Mouse (Mus musculus): ENCODE measurements around the gene Zfp324.
"Not testable (repeated sequence)": the region's sequence is repeated elsewhere in the genome, so short reads cannot be mapped to it uniquely, and the experiment has no call there.

Gene Zfp324

DNA sequence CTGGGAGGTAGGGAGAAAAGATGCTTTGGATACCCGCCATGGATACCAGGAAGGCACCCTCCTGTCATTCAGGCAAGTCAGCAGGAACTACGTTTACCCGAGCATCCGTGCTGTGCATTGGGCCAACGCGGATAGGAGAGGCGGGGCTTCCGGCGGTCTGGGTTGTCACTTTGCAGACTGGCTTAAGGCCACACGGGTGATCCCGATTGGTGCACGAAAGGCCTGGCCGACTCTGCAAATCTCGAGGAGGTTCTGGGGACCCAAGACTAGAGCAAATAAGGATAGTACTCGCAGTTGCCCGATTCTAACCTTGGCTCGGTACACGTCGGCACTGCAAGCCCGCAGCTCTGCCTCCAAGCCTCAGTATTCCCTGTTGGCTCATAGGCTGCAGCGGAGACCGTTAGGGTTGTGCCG lies at the start of gene Zfp324:
Gene Zfp324 (plus strand): TSS at position 161 of the 414 bp plus-strand sequence.
- DNase-seq (ENCODE audit: low spot score in 2 of 2): peak; percentile 87 to 91

DNA sequence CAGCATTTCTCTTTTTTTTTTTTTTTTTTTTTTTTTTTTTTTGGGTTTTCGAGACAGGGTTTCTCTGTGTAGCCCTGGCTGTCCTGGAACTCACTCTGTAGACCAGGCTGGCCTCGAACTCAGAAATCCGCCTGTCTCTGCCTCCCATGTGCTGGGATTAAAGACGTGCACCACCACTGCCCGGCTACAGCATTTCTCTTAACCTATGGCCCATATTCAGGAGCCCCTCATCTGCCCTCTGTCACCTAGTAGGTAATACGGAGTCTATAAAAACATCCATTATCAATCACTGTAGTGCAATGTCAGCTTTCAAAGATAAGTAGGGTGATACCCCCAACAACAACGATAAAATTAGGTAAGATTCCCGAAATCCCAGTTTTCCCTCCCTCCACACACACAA lies 45.1 kb upstream of the Zfp324 start:
- DNase-seq (ENCODE audit: low spot score in 2 of 2): not testable (repeated sequence)

DNA sequence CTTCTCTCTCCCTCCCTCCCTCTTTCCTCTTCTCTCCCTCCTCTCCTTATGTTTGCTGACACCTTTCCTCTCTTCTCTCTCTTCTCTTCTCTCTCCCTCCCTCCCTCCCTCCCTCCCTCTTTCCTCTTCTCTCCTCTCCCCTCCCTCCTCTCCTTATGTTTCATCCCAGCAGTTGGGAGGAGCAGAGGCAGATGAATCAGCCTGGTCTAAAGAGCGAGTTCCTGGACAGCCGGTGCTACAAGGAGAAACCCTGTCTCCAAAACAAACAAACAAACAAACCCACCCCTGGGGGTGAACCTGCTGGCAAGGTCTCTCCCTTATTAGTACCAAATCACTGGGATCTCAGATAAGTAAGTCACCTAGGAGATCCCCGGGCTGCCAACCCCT lies 44.3 kb upstream of the Zfp324 start:
- DNase-seq (ENCODE audit: low spot score in 2 of 2): no peak

DNA sequence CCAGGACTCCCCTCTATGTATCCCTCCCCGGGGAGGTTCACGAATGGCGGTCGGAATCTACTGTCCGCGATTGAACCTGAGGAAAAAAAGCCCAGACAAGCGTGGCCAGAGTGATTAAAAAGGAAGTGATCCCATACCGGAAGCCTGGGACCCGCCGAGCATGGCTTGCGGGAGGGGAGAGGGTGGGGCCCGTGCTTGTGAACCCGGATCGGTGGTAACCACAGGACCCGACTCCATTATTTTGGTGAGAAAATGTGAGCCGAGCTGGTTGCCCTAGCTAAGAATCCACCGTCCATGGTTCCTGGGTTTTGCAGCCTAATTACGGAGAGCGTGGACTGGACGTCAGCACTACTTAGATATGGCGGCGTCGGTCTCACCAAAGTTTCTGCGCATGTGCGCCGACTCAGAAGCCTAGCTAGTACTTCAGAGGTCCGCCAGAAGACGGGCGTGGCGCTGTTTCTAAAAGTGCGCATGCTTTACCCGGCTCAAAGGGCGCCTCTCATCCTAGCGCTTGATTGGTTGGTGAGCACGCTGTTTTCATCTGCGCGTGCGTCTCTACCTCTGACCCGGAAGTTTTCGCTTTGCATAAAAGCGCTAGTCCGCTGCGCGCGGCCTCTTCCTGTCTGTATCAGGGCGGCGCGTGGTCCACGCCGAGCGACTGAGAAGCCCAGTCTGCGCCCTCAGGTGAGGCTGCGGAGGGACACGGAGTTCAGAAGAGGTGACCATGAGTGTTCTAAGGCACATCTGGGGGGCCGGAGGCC lies 43.8 kb upstream of the Zfp324 start, which contains the start of gene Rps5:
Gene Rps5 (plus strand): TSS at position 586 of the 761 bp plus-strand sequence.
- DNase-seq (ENCODE audit: low spot score in 2 of 2): peak; percentile 98

DNA sequence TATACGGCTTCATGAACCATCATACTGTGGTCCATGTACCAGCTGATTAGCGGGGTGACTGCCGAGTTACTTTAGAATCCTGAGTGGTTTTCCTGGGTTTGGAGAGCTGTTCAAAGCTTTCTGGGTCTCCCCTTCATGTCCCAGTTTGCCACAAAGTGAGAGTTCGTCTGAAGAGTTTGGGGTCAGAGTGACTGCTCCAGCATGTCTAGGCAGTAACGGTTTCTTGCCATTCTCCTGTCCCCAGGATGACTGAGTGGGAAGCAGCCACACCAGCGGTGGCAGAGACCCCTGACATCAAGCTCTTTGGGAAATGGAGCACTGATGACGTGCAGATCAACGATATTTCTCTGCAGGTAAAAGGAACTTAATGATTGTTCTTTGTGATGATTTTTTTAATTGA lies 42.9 kb upstream of the Zfp324 start:
- DNase-seq (ENCODE audit: low spot score in 2 of 2): no peak

DNA sequence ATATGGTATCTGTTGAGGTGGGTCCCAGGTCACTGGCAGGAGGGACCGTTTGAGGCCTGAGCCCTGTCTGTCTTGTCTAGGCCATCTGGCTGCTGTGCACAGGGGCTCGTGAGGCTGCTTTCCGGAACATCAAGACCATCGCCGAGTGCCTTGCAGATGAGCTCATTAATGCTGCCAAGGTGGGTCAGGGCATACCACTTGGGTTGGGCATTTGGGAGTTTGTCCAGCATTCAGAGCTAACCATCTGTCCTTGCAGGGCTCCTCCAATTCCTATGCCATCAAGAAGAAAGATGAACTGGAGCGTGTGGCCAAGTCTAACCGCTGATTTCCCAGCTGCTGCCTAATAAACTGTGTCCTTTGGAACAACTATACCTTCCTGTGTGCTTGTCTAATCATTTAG lies 39.3 kb upstream of the Zfp324 start:
- DNase-seq (ENCODE audit: low spot score in 2 of 2): no peak

DNA sequence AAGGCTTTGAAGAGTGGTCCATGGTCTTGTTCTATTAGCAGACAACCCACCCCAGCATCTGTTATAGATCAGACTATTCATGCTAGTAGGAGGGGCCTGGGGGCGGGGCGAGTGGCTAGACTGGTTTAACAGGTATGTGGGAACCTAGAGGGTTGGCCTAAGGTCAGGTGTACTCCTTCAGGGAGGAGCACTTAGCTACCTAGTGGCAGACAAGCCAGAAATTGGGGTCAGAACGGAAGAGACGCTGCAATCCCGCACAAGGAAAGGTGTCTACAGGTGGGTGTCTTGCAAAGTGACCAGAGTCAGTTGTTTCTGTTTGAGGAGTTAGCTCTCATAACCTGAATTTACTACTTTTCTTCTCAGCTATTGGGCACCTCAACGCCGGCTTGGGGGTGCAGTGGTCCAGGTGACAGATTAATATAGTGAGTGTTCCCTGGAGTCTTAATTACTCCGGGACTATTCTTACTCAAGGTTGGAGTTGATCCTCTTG lies 38.4 kb upstream of the Zfp324 start, which contains the start of gene Rnf225:
Gene Rnf225 (plus strand): TSS at position 226 of the 490 bp plus-strand sequence.
- peak in 1 of 2 experiments; percentile 19 for DNase-seq (ENCODE audit: low spot score in 2 of 2)

DNA sequence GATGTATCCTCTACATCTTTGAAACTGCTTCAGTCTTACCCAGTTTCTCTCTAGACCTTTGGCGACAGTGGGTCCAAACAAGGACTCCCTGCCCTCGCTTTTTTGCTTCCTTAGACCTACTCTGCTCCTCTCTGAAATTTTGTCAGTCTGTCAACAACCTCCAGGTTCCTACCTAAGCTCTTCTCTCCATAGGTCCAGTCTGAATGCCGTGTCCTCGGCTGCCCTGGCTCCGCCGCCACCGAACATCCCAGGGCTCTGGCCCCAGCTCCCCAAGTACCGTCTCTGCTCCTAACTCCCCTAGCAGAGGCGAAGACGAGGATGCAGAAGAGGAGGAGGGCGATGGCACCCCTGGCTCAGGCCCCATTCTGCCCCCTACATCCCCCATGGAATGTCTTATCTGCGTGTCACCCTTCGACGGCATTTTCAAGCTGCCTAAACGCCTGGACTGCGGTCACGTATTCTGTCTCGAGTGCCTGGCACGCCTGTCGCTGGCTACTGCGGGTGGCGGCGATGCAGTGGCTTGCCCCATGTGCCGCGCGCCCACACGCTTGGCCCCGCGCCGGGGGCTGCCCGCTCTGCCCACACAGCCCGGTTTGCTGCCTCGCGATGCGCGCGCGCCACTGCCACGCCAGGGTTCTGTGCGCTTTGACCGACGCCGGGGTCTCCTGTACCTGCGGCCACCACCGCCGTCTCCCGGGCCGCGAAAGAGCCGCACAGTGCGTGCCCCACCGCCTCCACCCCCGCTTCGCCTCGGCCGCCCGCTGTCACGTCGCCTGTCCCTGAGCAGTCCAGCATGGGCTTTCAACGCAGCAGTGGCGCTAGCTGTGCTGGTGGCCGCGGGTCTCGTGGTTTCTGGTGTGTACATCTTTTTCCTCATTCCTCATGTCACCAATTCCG lies 37.7 kb upstream of the Zfp324 start:
- no peak for DNase-seq (ENCODE audit: low spot score in 2 of 2)

DNA sequence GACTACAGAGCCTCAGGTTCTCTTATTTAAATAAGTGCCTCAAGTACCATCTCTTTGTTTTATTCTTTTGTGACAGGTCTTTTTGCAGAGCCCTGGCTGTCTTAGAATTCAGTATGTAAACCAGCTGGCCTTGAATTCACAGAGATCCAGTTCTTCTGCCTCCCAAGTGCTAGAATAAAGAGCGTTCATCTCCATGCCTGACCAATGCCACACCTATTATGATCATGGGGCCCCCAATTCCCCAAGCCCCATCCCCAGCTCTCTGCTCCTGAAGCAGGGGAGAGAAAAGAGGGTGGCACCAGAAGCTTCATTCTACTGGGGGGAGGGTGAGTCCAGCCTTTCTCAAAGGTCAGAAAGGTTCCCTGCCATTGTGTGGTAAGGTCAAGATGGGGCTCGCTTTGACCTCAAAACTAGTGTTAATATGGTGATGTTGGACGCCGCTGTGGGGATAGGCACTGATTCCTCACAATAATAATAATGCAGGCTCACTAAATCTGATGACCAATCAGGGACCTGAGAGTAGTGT lies 32.0 kb upstream of the Zfp324 start:
- no peak for DNase-seq (ENCODE audit: low spot score in 2 of 2)

DNA sequence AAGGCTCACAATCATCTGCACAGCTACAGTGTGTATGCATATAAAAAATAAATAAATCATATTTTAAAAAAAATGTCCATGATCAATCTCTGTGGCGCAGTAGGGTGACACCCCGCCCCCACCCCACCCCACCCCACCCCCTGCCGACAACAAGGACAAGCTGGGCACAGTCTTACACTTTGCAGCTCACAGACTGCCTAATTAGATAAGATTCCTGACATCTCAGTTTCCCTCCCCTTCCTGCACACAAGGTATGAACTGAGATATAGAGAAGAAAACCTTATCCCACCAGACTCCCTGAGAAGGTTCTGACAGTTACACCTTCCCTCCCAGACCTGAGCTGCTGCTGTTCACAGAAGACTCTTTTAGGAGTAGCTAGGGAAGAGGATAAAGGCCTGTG lies 30.8 kb upstream of the Zfp324 start:
- no peak for DNase-seq (ENCODE audit: low spot score in 2 of 2)

DNA sequence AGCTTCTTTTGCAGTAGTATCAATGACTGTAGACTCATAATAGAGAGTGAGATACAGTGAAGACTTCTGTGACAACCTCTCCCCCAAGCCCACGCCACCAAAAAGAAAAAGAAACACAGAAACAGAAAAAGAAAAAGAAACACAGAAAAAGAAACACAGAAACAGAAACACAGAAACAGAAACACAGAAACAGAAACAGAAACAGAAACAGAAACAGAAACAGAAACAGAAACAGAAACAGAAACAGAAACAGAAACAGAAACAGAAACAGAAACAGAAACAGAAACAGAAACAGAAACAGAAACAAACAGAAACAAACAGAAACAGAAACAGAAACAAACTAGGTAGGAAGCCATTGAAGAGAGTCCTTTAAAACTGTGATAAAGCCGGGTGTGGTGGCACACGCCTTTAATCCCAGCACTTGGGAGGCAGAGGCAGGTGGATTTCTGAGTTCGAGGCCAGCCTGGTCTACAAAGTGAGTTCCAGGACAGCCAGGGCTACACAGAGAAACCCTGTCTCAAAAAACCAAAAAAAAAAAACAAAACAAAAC lies 28.3 kb upstream of the Zfp324 start:
- DNase-seq (ENCODE audit: low spot score in 2 of 2): not testable (repeated sequence)

DNA sequence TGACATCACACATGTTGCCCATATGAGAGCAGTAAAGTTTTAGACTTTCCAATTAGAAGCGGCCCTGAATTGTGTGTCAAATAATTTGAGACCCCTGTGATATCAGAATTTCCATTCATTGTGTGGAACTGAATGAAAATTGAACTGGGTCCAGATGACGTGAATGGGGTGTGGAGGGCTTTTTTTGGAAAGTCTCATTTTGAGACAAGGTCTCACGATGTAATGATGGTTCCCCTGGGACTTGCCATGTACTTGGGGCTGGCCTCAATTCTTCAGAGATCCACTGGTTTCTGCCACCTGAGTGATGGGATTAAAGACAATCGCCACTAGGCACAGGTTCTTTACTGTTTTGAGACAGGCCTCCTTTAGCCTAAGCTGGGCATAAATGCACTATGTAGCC lies 25.0 kb upstream of the Zfp324 start:
- no peak for DNase-seq (ENCODE audit: low spot score in 2 of 2)

DNA sequence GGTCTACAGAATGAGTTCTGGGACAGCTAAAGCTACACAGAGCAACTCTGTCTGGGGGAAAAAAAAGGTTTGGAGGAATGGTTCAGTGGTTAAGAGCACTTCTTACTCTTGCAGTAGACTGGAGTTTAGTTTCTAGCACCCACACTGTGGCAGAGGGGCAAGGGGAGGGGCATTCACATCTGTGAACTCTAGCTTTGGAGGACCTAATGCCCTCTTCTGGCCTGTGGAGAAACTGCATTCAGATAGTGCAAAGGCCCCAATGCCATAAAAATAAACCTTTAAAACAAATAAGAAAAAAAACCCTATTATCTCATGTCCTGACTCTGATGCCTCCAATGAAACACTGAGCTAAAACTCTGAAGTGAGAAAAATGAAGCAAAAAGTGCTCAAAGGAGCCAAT lies 22.1 kb upstream of the Zfp324 start:
- DNase-seq (ENCODE audit: low spot score in 2 of 2): no peak

DNA sequence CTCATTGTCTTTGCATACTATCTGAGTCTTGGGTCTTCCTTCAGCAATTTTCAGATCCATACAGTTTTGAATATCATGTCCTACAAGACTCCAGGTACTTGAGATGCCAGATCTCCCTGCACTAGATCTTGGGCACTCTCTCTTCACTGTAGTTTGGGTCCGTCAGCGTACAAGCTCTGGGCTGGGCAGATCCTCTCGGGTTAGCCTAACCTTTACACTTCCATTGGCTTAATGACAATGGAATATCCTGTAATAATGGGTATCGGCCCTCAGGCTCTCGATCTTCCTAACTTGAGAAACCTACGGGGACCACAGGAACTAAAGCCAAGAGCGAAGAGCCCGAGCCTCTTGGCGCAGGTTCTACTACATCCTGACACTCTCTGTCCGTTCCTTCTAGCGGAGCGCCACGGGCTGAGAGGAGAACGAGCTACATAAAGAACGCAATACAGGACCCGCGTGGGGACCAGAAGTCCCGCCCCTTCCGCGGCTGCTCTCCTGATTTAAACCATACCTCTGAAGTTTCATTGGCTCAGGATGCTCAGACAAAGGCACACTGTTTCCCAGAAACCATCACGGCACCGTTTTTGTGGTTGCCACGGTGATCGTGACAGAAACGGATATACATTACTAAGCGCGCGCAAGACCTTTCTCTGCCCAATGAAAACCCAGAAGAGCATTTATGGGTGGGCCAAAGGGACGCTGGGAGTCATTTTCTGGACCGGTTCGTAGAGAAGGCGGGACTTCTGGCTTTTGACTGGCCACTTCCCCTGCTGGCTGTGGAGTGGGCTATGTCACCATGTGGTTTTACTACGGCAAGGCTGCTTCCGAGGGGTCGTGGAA lies 16.4 kb upstream of the Zfp324 start:
- peak; percentile 89 to 90 for DNase-seq (ENCODE audit: low spot score in 2 of 2)

DNA sequence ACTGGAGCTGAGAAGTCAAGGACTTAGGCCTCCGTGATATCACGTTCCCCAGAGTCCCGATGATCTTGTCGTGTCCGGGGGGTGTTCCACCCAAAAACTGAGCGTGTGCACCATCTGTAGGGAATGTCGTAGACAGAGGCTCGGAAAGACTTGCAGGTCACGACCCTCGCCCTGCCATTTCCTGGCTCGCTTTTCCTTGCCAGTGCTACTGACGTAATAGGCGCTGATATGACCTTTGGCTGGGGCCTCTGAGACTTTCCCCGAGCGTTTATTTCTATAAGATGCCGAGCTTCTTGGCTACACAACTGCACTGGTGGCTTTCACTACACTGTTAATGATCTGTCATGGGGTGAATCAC lies 15.8 kb upstream of the Zfp324 start:
- DNase-seq (ENCODE audit: low spot score in 2 of 2): no peak

DNA sequence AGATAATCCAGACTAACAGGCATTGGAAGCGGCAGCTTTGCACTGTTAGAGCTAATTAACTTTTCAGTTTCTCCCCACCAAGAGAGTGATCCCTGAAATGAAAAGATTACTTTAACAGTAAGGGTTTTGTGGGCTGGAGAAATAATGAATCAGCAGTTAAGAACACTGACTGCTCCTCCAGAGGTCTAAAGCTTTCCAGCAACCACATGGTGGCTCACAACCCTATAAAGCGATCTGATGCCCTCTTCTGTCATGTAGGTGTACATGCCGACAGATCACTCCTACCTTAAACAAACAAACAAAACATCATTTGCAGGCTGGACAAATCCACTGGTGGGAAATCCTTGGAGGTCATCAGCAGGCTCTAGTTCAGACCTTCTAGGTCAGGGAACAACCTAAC lies 10.7 kb upstream of the Zfp324 start:
- no peak for DNase-seq (ENCODE audit: low spot score in 2 of 2)

DNA sequence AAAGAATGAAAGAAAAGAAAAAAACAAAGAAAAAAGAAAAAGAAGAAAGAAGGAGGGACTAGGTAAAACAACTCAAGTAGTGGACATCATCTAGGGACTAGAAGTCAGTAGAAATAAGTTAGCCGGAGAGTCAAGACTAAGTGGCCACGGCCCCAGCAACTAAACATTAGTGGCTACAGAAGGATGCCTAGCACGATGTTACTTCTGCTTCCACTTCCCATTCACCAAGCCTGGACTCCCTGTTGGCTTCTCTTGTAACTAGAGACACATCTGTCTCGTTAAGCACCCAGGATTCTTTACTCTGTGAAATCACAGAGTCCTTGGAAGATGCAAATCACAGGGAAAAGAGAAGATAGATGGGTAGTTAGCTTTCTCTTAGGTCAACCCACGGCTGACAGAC lies 8.1 kb upstream of the Zfp324 start:
- DNase-seq (ENCODE audit: low spot score in 2 of 2): no peak

DNA sequence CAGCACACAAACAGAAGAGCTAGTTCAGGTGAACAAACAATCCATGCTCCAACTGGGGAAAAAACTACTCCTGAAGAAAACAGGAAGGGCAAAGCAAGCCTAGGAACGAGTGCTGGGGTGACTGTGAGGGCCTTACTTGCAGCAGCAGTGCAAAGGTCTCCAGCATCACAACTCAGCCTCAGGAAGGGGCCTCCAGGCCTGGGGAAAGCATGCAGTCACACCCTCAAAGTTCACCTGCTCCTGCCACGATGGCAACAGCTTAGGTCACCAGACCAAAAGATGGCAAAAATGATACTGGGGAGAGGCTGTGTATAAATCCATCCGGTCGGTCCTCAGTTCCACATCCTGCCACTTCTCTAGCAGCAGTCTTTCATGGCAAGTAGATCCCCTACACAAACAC lies 6.7 kb upstream of the Zfp324 start:
- DNase-seq (ENCODE audit: low spot score in 2 of 2): no peak

DNA sequence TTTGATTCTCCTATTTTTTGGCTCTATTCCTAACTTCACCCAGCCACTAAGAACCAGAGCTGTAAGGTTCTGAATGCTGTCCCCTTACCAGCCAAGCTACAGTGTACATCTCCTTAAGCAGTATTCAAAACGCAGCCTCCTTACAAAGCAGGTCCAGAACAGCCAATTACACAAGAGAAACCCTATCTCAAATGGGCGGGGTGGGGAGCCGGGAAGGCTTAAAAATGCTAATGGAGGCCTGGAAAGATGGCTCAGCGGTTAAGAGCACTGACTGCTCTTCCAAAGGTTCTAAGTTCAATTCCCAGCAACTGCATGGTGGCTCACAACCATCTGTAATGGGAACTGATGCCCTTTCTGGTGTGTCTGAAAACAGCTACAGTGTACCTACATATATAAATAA lies 5.9 kb upstream of the Zfp324 start:
- no peak for DNase-seq (ENCODE audit: low spot score in 2 of 2)

DNA sequence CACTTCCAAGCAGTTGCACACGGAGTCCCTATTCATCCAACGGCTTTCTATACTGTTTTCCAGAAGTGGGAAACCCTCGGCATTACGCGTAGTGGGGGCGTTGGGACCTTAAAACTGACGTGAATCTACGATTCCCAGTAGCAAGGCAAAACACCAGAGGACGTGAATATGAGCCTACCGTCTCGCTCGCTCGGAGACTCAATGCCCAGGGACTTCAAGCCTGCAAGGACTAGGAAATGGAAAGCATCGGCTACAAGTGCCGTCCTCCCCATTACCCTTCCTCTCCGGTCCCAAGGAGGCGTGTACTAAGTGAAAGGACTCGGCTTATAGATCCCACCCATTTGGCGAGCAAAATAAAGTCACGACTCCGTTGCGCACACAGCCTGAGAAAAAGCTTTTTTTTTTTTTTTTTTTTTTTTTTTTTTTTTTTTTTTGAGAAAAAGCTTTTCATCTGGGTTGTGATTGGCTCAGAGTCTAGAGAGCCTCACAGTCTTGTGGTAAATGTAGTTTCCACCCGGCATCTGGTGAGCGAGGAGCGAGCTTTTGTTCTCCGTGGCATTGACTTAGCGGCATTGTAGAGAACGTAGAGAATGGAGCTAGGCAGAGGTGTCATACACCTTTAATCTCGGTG lies 4.0 kb upstream of the Zfp324 start:
- DNase-seq (ENCODE audit: low spot score in 2 of 2): peak; percentile 23 to 65
